7 mouse cellular contexts compared by ENCODE assay signal in the genomic region with DNA sequence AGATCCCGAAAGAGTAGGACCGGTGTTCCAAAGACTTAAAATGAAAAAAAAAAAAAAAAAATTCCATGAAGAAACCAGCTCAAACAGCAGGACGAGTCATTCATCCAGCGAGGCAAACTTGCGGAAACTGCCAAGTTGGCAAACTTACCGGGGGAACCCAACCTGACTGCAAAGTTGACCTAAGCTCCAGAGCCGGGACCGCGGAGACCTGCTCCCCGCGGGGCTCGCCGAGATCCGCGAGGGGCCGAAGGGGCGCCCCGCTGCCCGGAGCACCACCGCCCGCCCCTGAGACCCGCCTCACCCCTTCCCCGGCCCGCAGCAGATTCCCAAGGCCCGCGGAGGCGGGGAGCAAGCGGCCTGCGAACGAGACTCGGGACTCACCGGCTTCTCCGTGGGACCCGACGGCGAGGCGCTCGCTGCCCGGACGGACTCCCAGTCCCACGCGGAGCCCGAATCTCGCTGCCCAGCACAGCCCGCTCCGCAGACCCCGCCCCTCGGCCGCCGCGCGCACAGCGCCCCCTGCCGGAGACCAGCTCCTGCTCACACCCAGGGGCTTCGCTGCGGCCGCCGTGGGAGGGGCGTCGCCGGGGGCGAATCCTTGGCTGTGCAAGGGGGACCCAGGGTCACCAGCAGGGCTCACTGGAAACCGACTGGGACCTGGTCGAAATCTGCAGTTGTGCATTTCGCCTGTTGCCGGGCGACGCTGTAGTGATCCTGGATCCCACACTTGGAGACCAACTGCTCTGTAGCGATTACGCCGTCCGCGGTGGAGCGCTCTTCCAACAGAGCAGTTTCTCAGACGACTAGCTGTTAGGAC. TPM values are rescaled to one million over a fixed set of nuclear protein-coding genes. Genes with fewer than 3 reads are reported as not detected.
A peak's percentile ranks its signal among the peaks of the same experiment; 100 is the strongest.
DNase-seq lines count a peak whose midpoint lies in the region; ATAC-seq lines count a peak whose summit lies in the region.

A gene (minus strand): TSS at position 461 of the 817 bp plus-strand sequence.

- H3K4me2 ChIP-seq in embryonic facial prominence, embryonic 13.5 days = peak within 1 kb of the TSS; percentile 93
- H3K4me2 ChIP-seq in limb, embryonic 13.5 days (replicated peaks) = peak within 1 kb of the TSS; percentile 90
- peak within 1 kb of the TSS; percentile 95 for H3K4me2 ChIP-seq in midbrain, embryonic 15.5 days

- DNase-seq in adrenal gland, postnatal 25 days = peak; percentile 98
- peak; percentile 94 for DNase-seq in heart, embryonic 10.5 days (ENCODE audit: low spot score)
- DNase-seq in kidney, adult 9 months = peak; percentile 81
- DNase-seq in spleen, postnatal 10 days (ENCODE audit: low spot score in 2 of 2) = peak; percentile 45 to 74

- ATAC-seq in embryonic facial prominence, embryonic 13.5 days (ENCODE audit: insufficient number of reproducible peaks, insufficient read depth, low FRiP score, low TSS enrichment, low read depth) = peak; percentile 93
- peak; percentile 94 for ATAC-seq in limb, embryonic 13.5 days (ENCODE audit: low FRiP score, low read depth)
- ATAC-seq in midbrain, embryonic 15.5 days (replicated peaks) = peak; percentile 94

- H3K9ac ChIP-seq in embryonic facial prominence, embryonic 13.5 days = peak within 1 kb of the TSS; percentile 79
- peak within 1 kb of the TSS; percentile 74 for H3K9ac ChIP-seq in limb, embryonic 13.5 days
- H3K9ac ChIP-seq in midbrain, embryonic 15.5 days = peak within 1 kb of the TSS; percentile 35; the same call in 1 of the 2 replicates

- peaks cover 29% of the 10 kb centered on the region for H3K27me3 ChIP-seq in embryonic facial prominence, embryonic 13.5 days
- H3K27me3 ChIP-seq in heart, embryonic 10.5 days (ENCODE audit: insufficient read depth, poor library complexity, severe bottlenecking) = no peaks in the 10 kb centered on the region
- H3K27me3 ChIP-seq in limb, embryonic 13.5 days = peaks cover 18% of the 10 kb centered on the region
- peaks cover 15% of the 10 kb centered on the region for H3K27me3 ChIP-seq in midbrain, embryonic 15.5 days (replicated peaks)

- peak within 1 kb of the TSS; percentile 66 for H3K4me3 ChIP-seq in embryonic facial prominence, embryonic 13.5 days
- H3K4me3 ChIP-seq in heart, embryonic 10.5 days = peak within 1 kb of the TSS; percentile 81
- peak within 1 kb of the TSS; percentile 68 for H3K4me3 ChIP-seq in limb, embryonic 13.5 days
- H3K4me3 ChIP-seq in midbrain, embryonic 15.5 days = peak within 1 kb of the TSS; percentile 54

- H3K36me3 ChIP-seq in embryonic facial prominence, embryonic 13.5 days = no peaks in the 10 kb centered on the region
- no peaks in the 10 kb centered on the region for H3K36me3 ChIP-seq in heart, embryonic 10.5 days
- no peaks in the 10 kb centered on the region for H3K36me3 ChIP-seq in limb, embryonic 13.5 days
- no peaks in the 10 kb centered on the region for H3K36me3 ChIP-seq in midbrain, embryonic 15.5 days (replicated peaks)

- no peak within 1 kb of the TSS for H3K27ac ChIP-seq in embryonic facial prominence, embryonic 13.5 days
- peak within 1 kb of the TSS; percentile 84 for H3K27ac ChIP-seq in heart, embryonic 10.5 days
- H3K27ac ChIP-seq in limb, embryonic 13.5 days = no peak within 1 kb of the TSS
- H3K27ac ChIP-seq in midbrain, embryonic 15.5 days = no peak within 1 kb of the TSS

- no peaks in the 10 kb centered on the region for H3K9me3 ChIP-seq in embryonic facial prominence, embryonic 13.5 days
- no peaks in the 10 kb centered on the region for H3K9me3 ChIP-seq in heart, embryonic 10.5 days
- no peaks in the 10 kb centered on the region for H3K9me3 ChIP-seq in limb, embryonic 13.5 days
- no peaks in the 10 kb centered on the region for H3K9me3 ChIP-seq in midbrain, embryonic 15.5 days

- under 1% methylated on average over 74 of the region's 75 CpGs for WGBS in embryonic facial prominence, embryonic 13.5 days
- under 1% methylated on average over 75 of the region's 75 CpGs for WGBS in heart, embryonic 10.5 days
- WGBS in limb, embryonic 13.5 days = under 1% methylated on average over 70 of the region's 75 CpGs
- under 1% methylated on average over 75 of the region's 75 CpGs for WGBS in midbrain, embryonic 15.5 days

- H3K4me1 ChIP-seq in embryonic facial prominence, embryonic 13.5 days = peaks cover 6% of the 10 kb centered on the region
- peaks cover 2% of the 10 kb centered on the region; the same call in 1 of the 2 replicates for H3K4me1 ChIP-seq in heart, embryonic 10.5 days
- H3K4me1 ChIP-seq in limb, embryonic 13.5 days = peaks cover 3% of the 10 kb centered on the region; the same call in 1 of the 2 replicates
- peaks cover 13% of the 10 kb centered on the region; the same call in 1 of the 2 replicates for H3K4me1 ChIP-seq in midbrain, embryonic 15.5 days

RNA-seq across cellular contexts. Expression of the gene that starts here (rescaled TPM):
- total RNA-seq in adrenal gland, postnatal 25 days (2021) = 23.4 and 27.8 TPM in 2 replicates
- polyA plus RNA-seq in embryonic facial prominence, embryonic 13.5 days (2015; fragmentation: Nextera tagmentation; extraction: Ambion mirVana) = 3.3 and 4.1 TPM in 2 replicates
- 4.0 and 10.7 TPM in 2 replicates for polyA plus RNA-seq in heart, embryonic 10.5 days (2016; fragmentation: Nextera tagmentation; extraction: Ambion mirVana)
- 5.0 and 5.8 TPM in 2 replicates for polyA plus RNA-seq in limb, embryonic 13.5 days (2015; fragmentation: Nextera tagmentation; extraction: Ambion mirVana)
- polyA plus RNA-seq in midbrain, embryonic 15.5 days (2015; fragmentation: Nextera tagmentation; extraction: Ambion mirVana) = 0.88 and 1.2 TPM in 2 replicates
